Mouse (Mus musculus): ENCODE results near the gene P4htm. TPM values are rescaled to one million over a fixed set of nuclear protein-coding genes. Genes with fewer than 3 reads are reported as not detected.

P4htm gene
- total RNA-seq, 2 experiments from 2014 or later, result 13.4 to 16.2 TPM

DNA sequence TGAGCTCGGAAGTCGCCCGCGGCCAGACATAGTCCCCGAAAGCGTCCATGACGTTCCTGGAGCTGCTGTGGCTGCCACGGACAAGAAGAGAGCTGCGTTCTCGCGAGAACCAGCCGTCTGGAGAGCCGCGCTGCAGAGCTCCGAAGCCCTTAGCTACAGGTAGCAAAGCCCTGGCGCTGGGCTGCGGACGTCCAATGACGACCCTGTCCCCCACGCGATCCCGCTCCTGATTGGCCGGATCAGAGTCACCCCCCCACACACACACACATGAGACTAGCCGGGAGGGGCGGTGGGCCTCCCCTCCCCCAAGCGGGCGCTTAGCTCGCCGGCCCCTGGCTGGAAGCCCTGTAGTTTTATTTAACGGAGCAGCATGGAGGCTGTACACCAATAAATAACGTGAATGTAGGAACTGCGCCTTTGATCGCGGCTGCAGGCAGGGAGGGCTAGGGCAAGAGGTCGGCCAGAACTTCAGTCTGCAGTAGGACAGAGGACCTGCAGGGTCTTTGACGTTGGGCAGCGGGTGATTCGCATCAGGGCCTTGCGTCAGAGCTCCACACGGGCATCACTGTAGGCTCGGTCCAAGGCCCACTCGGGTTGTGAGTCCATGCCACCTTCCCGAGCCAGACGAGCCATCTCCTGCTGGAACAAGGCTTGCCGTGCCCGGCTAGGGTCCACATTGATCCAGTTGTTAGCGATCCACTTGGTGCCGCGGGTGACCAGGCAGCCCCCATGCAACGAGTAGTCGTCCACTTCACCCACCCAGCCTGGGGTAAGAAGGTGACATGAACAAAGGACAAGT, 18.7 kb downstream of the P4htm start, which contains the start of gene Wdr6:
TSS of gene Wdr6 (minus strand) at position 195 of the 799 bp plus-strand sequence.
- peak; percentile 85 to 87 for DNase-seq (ENCODE audit: low spot score in 2 of 2)

DNA sequence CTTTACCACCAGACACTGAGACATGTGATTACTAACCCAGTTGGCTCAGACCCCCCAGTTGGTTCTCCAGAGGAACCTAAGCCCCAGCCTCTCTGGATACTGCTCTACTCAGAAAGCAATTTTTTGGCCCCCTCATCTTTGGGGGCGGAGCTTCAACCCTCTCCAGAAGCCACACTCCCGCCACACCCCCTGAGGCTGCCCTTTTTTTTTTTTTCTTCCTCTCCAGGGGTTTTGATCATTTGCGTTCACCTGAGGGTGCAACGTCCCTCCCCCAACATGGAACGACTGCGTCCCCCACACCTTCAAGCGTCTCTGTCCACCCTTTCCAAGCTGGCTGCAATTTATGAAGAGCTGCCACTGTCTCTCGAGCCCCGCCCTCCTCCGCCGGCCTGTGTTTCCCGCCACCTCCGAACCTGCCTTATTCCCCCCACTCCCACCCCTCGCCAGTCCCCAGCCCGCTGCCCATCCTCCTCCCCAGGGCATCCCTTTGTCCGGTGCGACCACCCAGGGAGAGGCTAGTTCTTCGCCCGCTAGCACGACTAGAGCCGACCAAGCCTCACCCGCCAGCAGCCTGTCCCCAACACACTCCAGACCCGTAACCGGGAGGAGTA, 19.4 kb downstream of the P4htm start:
- DNase-seq (ENCODE audit: low spot score in 2 of 2), result peak in 1 of 2 experiments; percentile 24

DNA sequence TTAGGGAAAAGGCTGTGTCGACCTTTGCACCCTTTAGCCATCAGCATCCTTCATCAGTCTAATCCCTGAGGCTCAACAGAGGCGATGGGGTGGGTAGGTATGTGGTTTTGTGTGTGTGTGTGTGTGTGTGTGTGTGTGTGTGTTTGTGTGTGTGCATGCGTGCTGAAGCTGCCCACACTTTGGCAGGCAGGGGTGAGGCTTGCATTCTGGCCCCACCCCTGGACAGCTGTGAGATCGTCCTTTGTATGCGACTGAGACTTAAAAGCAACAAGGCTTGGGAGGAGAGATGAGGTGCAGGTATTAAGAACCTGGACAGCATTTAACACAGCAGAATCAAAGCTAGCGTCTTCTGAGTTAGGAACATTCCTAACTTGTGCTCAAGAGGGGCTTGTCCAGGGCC, 20.4 kb downstream of the P4htm start:
- DNase-seq (ENCODE audit: low spot score in 2 of 2), result no peak

DNA sequence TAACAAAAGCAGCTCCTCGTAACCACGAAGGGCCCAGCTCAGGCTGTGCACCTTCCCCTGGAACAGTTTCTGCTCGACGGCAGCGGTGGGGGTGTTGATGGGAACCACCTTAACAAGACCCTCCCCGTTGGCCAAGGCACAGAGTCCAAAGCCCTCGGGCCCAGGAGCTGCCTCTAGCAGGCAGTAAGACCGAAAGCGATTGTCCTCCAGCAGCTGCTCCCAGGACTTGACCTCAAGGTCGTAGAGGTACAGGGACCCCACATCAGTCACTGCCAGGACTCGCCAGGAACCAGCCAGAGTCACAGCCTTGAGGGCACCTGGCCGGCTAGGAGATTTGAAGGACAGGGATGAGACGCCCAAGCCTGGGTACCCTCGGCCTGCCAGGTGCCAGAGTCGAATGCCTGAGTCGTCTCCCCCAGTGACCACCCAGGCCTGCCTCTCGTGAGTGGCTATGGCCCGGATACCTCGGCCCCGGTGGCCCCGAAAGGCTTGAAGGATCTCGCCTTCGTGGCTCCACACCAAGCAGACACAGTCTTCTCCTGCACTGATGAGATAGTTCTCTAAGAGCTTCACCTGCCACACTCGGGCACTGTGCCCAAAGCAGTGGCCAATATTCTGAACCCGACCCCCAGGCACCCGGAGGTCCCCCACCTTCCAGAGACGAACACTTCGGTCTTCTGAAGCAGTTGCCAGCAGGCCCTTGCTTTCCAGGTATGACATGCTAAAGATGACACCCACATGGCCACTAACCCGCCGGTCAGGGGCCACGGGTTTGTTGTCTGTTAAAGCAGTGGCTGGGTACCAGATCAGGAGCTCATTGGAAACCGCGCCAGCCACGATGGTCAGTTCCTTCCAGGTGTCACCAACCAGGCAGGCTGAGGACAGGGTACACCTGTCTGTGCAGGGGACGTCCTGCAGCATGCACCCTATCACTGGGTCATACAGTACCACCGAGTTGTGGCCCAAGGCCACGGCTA, 21.9 kb downstream of the P4htm start:
- DNase-seq (ENCODE audit: low spot score in 2 of 2), result no peak

DNA sequence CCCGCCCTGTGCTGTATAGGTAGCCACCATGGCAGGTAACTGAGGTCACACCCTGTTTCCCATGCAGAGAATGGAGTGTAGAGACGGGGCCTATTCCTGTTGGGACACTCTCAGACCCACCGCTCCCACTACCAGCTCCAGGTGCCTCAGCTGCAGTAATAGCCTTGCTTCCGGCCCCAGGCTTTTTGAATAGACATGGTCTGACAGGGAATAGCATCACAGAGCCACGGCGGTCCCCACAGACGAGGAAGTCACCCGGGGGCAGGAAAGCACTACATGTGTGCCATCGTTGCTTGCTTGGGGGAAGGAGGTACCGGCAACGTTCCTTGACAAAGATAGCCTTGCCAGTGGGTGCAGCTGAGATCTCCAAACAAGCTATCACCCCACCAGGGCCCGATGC, 22.5 kb downstream of the P4htm start:
- DNase-seq (ENCODE audit: low spot score in 2 of 2), result no peak

DNA sequence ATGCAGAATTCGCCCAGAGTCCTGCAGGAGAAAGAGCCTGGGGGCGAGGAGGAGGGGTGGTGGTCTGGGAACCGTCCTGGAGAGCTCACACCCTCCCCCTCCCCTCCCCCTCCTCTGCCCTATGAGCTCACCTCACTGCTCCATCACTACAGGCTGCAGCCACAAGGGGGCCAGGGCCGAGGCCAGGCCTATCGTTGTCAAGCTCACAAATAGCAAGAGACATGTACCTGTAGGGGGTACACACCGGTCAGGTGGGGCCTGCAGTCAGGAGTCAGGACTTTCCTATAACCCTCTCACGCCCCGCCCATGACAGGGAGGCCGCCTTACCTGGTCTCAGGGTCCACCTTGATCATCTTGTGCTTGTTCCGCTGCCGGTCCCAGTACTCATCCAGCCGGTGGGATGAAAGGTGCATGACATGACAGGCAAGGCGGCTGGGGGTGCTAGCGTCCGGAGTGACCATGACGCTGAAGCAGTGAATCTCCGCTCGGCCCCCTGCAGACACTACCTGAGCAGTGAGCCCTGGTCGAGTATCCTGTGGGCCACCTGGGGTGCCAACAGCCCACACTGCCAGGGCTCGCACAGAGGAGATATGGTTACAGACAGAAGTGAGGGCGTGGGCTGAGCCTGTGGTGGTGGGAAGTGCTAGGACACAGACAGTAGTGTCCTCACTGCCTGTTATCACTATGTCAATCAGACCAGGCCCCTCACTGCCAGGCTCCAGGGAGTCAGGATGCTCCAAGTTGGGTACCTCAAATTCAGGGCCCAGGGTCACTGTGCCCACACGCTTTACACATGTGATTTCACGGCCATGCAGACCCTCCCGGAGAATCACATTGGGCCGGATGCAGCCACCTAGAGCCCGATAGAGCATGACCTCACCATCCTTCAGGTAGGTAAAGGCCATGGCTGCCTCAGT, 23.4 kb downstream of the P4htm start:
- DNase-seq (ENCODE audit: low spot score in 2 of 2), result peak in 1 of 2 experiments; percentile 43

DNA sequence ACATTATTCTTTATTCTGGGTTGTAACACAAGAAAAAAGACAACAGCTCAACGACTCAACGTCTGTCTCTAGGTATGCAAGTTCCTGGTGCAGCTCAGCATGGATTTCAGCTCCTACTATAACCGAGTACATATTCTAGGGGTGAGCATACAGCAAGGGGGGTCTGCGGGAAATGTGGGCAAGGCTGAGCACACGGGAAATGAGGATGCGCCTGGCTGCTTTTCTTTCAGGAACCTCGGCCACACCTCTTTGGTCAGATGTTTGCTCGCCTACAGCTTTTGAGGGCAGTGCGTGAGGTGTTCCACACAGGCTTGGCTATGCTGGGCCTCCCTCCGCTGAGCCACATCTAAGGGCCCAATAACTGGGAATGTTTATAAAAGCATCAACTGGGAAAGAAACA, 25.1 kb downstream of the P4htm start:
- no peak for DNase-seq (ENCODE audit: low spot score in 2 of 2)

DNA sequence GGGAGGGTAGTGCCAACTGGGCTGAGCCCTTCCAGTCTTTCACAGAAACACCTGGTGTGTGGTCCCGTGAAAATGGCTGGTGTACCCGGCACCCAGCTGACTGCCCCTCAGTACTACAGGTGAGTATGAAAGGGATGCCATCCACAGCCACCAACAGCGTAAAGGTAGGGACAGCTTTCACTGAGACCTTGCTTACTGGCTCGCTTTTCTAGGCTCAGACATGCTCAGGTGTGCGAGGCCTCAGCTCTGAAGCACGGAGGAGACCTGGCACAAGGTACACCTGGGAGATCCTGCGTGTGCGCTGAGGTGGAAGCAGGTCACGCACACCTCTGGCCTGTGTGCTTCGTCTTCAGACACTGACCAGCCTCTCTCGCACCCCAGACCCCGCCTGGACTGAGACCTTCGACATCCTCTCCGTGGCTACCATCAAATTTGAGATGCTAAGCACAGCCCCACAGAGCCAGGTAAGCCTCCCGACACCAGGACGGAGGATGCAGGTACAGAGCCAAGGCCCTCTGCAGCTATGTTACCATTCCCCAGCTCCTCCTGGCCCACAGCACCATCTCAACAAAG, 26.0 kb downstream of the P4htm start:
- no peak for DNase-seq (ENCODE audit: low spot score in 2 of 2)

DNA sequence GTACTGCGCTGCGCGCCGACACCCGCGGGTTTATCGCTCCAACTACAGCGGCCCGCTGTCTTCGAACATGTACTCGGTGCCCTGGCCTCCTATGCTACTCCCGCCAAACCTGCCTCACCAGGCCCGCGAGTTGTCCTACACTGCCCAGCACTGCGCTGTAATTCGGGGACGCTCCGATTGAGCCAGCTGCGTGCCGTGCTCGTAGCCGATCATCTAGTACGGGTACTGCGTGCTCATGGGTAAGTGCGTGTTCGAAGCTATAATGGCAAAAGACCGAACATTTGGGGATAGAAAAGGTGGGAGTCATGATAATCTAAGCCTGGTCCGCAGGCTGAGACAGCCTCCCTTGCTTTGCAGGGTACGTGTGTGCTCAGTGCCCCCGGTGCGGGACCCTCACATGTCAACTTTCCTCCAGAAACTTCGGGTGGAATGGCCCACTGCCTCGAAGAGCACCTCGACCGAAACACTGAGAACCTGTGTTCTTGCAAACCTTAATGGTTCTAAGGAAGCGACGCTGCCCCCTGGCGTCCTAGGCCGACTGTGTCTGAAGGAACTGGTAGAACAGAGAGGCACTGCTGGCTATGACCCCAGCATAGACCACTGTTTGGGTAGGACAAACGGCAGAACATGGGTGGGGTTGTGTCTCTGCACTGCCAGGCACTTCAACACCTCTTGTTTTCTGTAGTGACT, 27.1 kb downstream of the P4htm start:
- peak in 1 of 2 experiments; percentile 71 for DNase-seq (ENCODE audit: low spot score in 2 of 2)

DNA sequence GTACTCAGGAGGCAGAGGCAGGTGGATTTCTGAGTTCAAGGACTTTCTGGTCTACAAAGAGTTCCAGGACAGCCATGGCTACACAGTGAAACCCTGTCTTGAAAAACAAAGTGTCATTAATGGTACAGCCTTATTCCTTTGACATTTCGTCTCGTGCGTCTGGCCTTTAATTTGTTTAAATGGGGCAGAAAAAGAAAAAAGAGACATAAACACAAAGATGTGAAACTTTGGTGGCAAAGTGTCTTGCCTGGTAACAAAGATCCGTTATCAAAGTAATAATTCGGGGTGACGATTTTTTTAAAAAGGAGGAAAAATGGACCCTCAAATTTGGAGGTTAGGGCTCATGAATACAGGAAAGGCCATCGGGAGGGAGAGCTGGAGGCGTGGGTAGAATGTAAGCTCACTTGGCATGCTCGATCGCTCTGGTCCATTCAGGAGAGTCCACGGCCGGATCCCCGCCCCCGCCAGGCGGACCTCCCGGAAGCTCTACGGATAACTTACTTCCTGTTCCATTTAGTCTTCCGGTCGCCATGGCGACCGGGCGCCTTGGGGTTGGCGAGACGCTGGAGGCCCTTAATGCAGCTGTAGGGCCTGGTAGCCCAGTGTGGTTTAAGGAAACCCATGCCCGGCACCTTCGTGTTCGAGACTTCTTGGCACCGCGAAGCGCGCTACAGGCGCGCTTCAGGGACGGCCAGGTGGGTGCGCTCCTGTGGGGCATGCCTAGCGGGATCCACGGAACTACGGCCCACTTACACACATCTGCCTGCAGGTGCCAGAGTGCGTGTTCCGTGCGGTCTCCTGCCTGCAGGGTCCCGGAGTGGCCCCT, 27.9 kb downstream of the P4htm start, which contains the start of gene Dalrd3:
TSS of gene Dalrd3 (plus strand) at position 506 of the 826 bp plus-strand sequence.
- peak; percentile 76 to 80 for DNase-seq (ENCODE audit: low spot score in 2 of 2)

DNA sequence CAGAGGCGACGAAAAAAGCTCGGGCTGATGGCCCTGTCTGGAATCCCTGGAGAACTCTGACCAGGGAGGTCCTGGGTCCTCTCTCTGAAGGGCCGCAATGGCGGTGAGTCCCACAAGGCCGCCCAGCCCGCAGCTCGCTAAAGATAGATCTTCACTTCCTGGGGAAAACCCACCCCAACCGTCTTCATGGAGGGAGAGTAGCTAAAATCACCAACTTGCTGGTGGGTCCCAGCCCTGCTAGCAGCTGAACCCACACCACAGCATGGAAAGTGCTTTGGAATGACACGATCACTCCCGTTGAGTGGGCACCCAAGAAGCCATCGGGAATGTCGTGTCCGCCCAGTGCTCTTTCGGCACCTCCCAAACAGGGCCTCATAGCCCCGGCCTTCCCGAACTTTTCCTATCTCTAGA, 29.0 kb downstream of the P4htm start:
- DNase-seq (ENCODE audit: low spot score in 2 of 2), result no peak

DNA sequence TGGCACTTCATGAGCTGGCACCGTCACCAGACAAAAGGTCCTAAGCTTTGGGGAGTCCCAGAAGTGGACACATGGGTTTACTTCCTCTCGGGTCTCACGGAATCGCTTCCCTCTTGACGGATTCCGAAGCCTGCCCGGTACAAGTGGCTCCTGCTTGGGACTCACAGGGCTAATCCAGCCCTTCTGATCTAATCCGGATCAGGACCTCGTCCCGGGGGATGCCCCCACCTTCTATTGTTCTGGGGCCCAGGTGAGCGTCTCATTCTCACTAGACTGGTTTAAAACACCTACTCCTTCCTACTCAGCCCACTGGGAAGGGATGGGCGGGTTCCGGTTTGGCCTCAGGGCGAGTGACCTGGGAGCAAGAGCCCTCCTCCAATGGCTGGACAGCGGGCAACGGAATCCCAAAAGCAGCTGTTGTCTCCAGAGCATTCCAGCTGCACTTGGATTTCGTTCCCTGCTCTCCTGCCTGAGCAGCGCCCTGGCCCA, 29.5 kb downstream of the P4htm start:
- no peak for DNase-seq (ENCODE audit: low spot score in 2 of 2)

DNA sequence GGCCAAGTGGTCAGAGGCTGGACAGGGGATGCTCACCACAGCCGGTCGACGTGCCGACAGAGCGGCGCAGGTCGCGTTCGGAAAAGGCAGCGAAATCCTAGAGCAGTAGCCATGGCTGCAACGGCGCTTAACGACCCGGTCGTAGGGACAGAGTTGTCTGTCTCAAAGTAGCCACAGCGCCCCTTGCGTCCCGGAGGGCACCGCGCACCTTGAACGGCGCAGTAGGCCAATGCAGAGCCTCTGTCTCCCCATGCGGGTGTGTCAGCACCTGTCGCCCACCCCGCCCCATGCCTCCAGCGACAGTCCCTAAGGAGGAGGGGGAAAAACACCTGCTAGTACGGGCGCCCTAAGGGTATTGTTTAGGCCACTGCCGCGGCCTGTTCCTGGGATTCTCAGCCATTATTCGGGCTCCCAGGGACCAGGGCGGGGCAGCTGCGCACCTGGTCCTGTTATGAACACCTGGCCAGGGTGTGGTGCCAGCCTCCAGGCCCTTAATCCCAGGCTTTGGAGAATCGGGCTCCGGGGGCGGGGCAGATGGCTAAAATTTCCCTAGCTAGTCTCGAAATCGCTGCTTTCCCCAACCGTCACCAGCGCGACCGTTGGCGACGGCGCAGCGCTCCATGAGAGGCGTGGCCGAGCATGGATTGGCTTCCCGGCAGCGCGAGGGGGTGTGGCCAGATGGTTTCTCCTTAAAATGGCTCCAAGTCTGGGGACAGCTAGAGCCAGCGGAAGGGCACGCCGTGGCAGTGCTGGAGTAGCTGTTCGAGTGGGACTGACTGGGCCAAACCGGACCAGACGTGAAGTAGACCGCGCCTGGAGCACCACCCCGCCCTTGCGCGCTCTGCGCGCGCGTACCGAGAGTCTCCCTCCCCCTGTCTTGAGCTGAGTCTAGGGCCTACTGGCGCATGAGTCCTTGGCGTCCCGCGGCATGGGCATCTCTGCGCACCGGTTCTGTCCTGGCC, 30.4 kb downstream of the P4htm start, which contains the start of gene Ndufaf3:
TSS of gene Ndufaf3 (minus strand) at position 620 of the 962 bp plus-strand sequence.
- peak; percentile 93 to 95 for DNase-seq (ENCODE audit: low spot score in 2 of 2)

DNA sequence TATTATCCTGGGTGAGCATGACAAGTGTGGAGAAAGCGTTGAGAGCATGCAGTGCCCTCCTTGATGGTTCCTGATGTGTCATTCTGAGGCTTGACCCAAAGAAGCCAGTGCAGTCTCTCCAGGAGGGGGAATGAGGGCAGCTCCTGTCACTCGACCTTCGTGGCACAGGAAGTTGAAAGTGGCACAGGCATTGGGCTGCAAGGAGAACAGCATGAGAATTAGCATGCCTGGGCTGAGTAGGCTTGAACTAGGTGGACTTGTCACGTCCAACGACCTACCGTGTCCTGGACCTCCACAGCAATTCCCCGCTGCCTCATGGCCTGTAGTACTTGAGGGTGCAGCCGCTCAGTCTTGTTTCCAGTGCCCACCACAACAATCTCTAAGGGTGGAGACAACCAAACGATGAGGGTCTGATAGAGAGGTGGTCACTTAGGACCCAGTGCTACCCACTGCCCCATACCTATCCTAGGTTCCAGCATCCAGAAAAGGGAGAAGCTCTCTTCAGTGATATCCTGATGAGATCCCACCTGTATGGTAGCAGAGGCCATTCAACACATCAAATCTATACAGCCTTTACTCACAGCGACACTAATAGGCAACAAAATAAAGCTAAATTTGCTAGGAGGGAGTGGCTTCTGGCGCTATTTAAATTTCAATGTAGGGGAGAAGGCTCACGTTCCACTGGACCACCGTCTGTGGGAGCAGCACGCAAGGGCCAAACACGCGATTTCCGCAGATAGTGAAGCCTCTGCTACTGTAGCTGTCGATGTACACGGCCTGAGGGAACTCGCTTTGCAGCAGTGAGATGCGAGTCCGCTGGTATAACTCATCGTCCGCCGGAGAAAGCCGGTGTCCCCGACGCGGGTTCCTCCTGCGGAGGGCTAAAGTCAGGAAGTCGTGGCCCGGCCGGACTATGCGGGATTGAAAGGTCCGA, 31.3 kb downstream of the P4htm start:
- DNase-seq (ENCODE audit: low spot score in 2 of 2), result no peak

DNA sequence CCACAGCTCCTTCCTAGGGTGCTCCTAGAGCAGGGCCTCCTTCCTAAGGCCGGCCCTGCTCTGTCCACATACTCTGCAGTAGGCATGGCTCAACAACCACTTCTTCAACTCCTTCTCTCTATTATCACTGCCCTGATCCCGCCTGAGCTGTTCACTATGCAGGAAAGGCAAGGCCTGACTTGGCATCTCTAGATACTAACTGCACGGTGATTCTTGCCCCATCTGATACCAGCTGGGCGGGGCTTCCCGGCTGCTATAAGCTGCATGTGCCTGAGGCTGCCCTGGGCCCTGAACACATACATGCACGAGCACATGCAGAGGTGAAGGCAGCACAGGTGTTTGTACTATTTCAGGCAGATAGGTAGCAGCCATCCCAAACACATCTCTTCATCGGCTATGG, 33.3 kb downstream of the P4htm start:
- DNase-seq (ENCODE audit: low spot score in 2 of 2), result no peak

DNA sequence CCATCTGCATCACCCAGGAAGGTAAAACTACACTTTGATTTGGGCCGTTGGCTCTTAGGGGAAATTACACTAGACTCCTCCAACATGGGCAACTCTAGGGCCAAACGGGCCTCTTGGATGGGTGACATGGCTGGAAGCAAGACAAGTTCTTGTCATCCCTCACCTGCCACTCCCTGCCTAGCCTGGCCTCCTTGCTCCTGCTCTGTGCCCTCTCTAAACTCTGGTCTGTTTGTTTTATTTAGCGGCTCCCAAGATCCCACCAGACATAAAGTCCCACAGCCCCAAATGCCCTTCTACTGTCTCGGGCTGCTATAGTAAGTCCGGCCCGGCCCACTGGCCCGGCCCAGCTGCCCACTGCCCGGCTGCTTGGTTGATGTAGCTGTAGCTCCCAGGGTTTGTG, 33.8 kb downstream of the P4htm start:
- DNase-seq (ENCODE audit: low spot score in 2 of 2), result no peak
